Mouse (Mus musculus) limb, embryonic 13.5 days (tissue): Measurements from ENCODE around the gene Tubb3. TPM values are rescaled to one million over a fixed set of nuclear protein-coding genes. Genes with fewer than 3 reads are reported as not detected.
A peak's percentile ranks its signal among the peaks of the same experiment; 100 is the strongest.

ENCODE experiments used
- ATAC-seq: fragments of 200-750 bp; cut with Nextera tagmentation; 2 replicates; pipeline ENCODE4 v1.8.0; 2017; ENCODE audit warnings: low read depth, moderate number of reproducible peaks, moderate TSS enrichment; ENCODE audit not compliant: low FRiP score
- H3K27ac ChIP-seq: fragments of 300-500 bp; sonication (generic); 2 replicates; pipeline ENCODE4 v1.5.1; 2015; ENCODE audit warnings: inconsistent platforms, mild to moderate bottlenecking, moderate library complexity
- H3K27me3 ChIP-seq: fragments of 300-500 bp; sonication (generic); 2 replicates; pipeline ENCODE4 v1.6.1; 2015; ENCODE audit warnings: mild to moderate bottlenecking, inconsistent platforms
- H3K36me3 ChIP-seq: fragments of 300-500 bp; sonication (generic); 2 replicates; pipeline ENCODE4 v1.6.1; 2015; ENCODE audit warnings: inconsistent platforms, mild to moderate bottlenecking, moderate library complexity
- H3K4me1 ChIP-seq: fragments of 300-500 bp; sonication (generic); 2 replicates; pipeline ENCODE4 v1.6.1; 2015; ENCODE audit warnings: inconsistent platforms
- H3K4me2 ChIP-seq: fragments of 300-500 bp; sonication (generic); replicated peaks from 2 replicates; pipeline ENCODE4 v1.6.1; 2015; ENCODE audit warnings: inconsistent platforms, mild to moderate bottlenecking, moderate library complexity
- H3K4me3 ChIP-seq: fragments of 300-500 bp; sonication (generic); 2 replicates; pipeline ENCODE4 v1.5.1; 2015; ENCODE audit warnings: moderate library complexity, mild to moderate bottlenecking, inconsistent platforms
- H3K9ac ChIP-seq: fragments of 300-500 bp; sonication (generic); 2 replicates; pipeline ENCODE4 v1.6.1; 2015; ENCODE audit warnings: mild to moderate bottlenecking, inconsistent platforms
- H3K9me3 ChIP-seq: fragments of 300-500 bp; sonication (generic); 2 replicates; pipeline ENCODE4 v1.6.1; 2016; ENCODE audit warnings: inconsistent platforms
- WGBS: fragments of 180-500 bp; shearing (Covaris S2); methylation state at CpG from one replicate; pipeline ENCODE4 v1.1.7; 2015; 5-methylcytosine and 5-hydroxymethylcytosine counted together
- polyA plus RNA-seq: library from polyadenylated mRNA; unstranded; fragments of >200 nt; fragmentation: Nextera tagmentation; extraction: Ambion mirVana; gene quantifications from 2 replicates; pipeline ENCODE4 v1.2.1, GENCODE M21; 2015

Gene Tubb3
- polyA plus RNA-seq, 1 experiment from 2014 or later, result 6.9 TPM

- no peak overlapping the region for H3K4me3 ChIP-seq
- 93% methylated on average over 9 of the region's 9 CpGs for WGBS
- ATAC-seq, result no peak
- no peak overlapping the region for H3K9ac ChIP-seq
- peaks cover 63% of the 10 kb centered on the region for H3K36me3 ChIP-seq
- H3K4me1 ChIP-seq, result no peaks in the 10 kb centered on the region
- no peaks in the 10 kb centered on the region for H3K9me3 ChIP-seq
- no peak overlapping the region for H3K4me2 ChIP-seq
- H3K27me3 ChIP-seq, result 0 out of 2 replicates have a peak, but pooled peaks cover under 1% of the 10 kb centered on the region
- H3K27ac ChIP-seq, result no peak overlapping the region
Measured at GRCm38 (mm10) chr8:123401936-123402335, 9.3 kb upstream of the Tubb3 start.

GRCm38 (mm10) chr8:123402730-123403326 lies 8.4 kb upstream of the Tubb3 start:
- Histone ChIP-seq H3K27ac (no peak overlapping the region), H3K4me1 (no peaks in the 10 kb centered on the region), H3K4me3 (no peak overlapping the region), H3K9ac (no peak overlapping the region), H3K4me2 (no peak overlapping the region), H3K36me3 (peaks cover 54% of the 10 kb centered on the region), H3K27me3 (peaks cover 10% of the 10 kb centered on the region; the same call in 1 of the 2 replicates), H3K9me3 (no peaks in the 10 kb centered on the region)
- 90% methylated on average over 9 of the region's 9 CpGs for WGBS
- ATAC-seq, result no peak

GRCm38 (mm10) chr8:123404521-123404920 lies 6.7 kb upstream of the Tubb3 start:
- no peak overlapping the region for H3K27ac ChIP-seq
- no peaks in the 10 kb centered on the region for H3K4me1 ChIP-seq
- ATAC-seq, result no peak
- H3K9ac ChIP-seq, result no peak overlapping the region; the same call in 1 of the 2 replicates
- peaks cover 25% of the 10 kb centered on the region for H3K27me3 ChIP-seq
- no peak overlapping the region for H3K4me3 ChIP-seq
- no peak overlapping the region for H3K4me2 ChIP-seq
- peaks cover 38% of the 10 kb centered on the region for H3K36me3 ChIP-seq
- WGBS, result 39% methylated on average over 8 of the region's 8 CpGs
- H3K9me3 ChIP-seq, result no peaks in the 10 kb centered on the region

GRCm38 (mm10) chr8:123406786-123407185 lies 4.4 kb upstream of the Tubb3 start, which contains the start of gene Mc1r:
TSS of gene Mc1r (plus strand) at chr8:123407107.
- peaks cover 48% of the 10 kb centered on the region for H3K27me3 ChIP-seq
- H3K9ac ChIP-seq, result no peak within 1 kb of the TSS
- 13% methylated on average over 4 of the region's 4 CpGs for WGBS
- no peaks in the 10 kb centered on the region for H3K9me3 ChIP-seq
- H3K27ac ChIP-seq, result no peak within 1 kb of the TSS
- peaks cover 12% of the 10 kb centered on the region for H3K4me1 ChIP-seq
- no peak for ATAC-seq
- H3K36me3 ChIP-seq, result peaks cover 17% of the 10 kb centered on the region
- 0 out of 2 replicates have a peak within 1 kb of the TSS, but pooled peaks have one; percentile 0 for H3K4me2 ChIP-seq
- H3K4me3 ChIP-seq, result no peak within 1 kb of the TSS

GRCm38 (mm10) chr8:123407612-123408011 lies 3.6 kb upstream of the Tubb3 start:
- H3K4me2 ChIP-seq, result no peak overlapping the region
- H3K9ac ChIP-seq, result no peak overlapping the region
- peaks cover 21% of the 10 kb centered on the region for H3K4me1 ChIP-seq
- peaks cover 8% of the 10 kb centered on the region for H3K36me3 ChIP-seq
- H3K9me3 ChIP-seq, result no peaks in the 10 kb centered on the region
- H3K4me3 ChIP-seq, result no peak overlapping the region
- H3K27me3 ChIP-seq, result peaks cover 56% of the 10 kb centered on the region
- no peak for ATAC-seq
- no peak overlapping the region for H3K27ac ChIP-seq
- 88% methylated on average over 13 of the region's 13 CpGs for WGBS

GRCm38 (mm10) chr8:123408586-123409544 lies 2.4 kb upstream of the Tubb3 start:
- H3K27ac ChIP-seq, result no peak overlapping the region
- no peak overlapping the region for H3K4me2 ChIP-seq
- WGBS, result 73% methylated on average over 9 of the region's 9 CpGs
- ATAC-seq, result no peak
- H3K4me3 ChIP-seq, result no peak overlapping the region
- no peak overlapping the region for H3K9ac ChIP-seq
- peaks cover 68% of the 10 kb centered on the region for H3K27me3 ChIP-seq
- no peaks in the 10 kb centered on the region for H3K9me3 ChIP-seq
- H3K36me3 ChIP-seq, result no peaks in the 10 kb centered on the region
- H3K4me1 ChIP-seq, result peaks cover 21% of the 10 kb centered on the region

- H3K36me3 ChIP-seq, result no peaks in the 10 kb centered on the region
- no peak overlapping the region for H3K4me2 ChIP-seq
- ATAC-seq, result no peak
- WGBS, result 70% methylated on average over 8 of the region's 8 CpGs
- no peak overlapping the region for H3K27ac ChIP-seq
- H3K27me3 ChIP-seq, result peaks cover 73% of the 10 kb centered on the region
- no peaks in the 10 kb centered on the region for H3K9me3 ChIP-seq
- H3K4me3 ChIP-seq, result no peak overlapping the region
- H3K9ac ChIP-seq, result no peak overlapping the region
- peaks cover 21% of the 10 kb centered on the region for H3K4me1 ChIP-seq
Measured at GRCm38 (mm10) chr8:123410049-123410587, 1.1 kb upstream of the Tubb3 start.

- WGBS, result 9% methylated on average over 11 of the region's 11 CpGs
- Histone ChIP-seq H3K4me3 (peak overlapping the region; percentile 42), H3K9ac (0 out of 2 replicates have a peak overlapping the region, but pooled peaks have one; percentile 26), H3K4me2 (peak overlapping the region; percentile 68), H3K36me3 (no peaks in the 10 kb centered on the region), H3K27ac (no peak overlapping the region), H3K4me1 (peaks cover 21% of the 10 kb centered on the region), H3K27me3 (peaks cover 73% of the 10 kb centered on the region), H3K9me3 (no peaks in the 10 kb centered on the region)
- no peak for ATAC-seq
Measured at GRCm38 (mm10) chr8:123410788-123411187, 436 bp upstream of the Tubb3 start.

- Histone ChIP-seq H3K27me3 (peaks cover 73% of the 10 kb centered on the region), H3K36me3 (no peaks in the 10 kb centered on the region), H3K9me3 (no peaks in the 10 kb centered on the region), H3K4me2 (peak overlapping the region; percentile 68), H3K4me3 (peak overlapping the region; percentile 42), H3K9ac (peak overlapping the region; percentile 26; the same call in 1 of the 2 replicates), H3K27ac (no peak overlapping the region), H3K4me1 (peaks cover 21% of the 10 kb centered on the region)
- 9% methylated on average over 16 of the region's 16 CpGs for WGBS
- ATAC-seq, result no peak
Measured at GRCm38 (mm10) chr8:123411781-123412327, 630 bp downstream of the Tubb3 start.

GRCm38 (mm10) chr8:123412560-123413170 lies 1.4 kb downstream of the Tubb3 start:
- ATAC-seq, result peak; percentile 37; the same call in 1 of the 2 replicates
- peak overlapping the region; percentile 68 for H3K4me2 ChIP-seq
- WGBS, result 3% methylated on average over 12 of the region's 12 CpGs

GRCm38 (mm10) chr8:123414255-123414654 lies 3.0 kb downstream of the Tubb3 start:
- Histone ChIP-seq H3K27ac (no peak overlapping the region), H3K27me3 (peaks cover 50% of the 10 kb centered on the region), H3K9ac (no peak overlapping the region), H3K4me2 (no peak overlapping the region), H3K36me3 (no peaks in the 10 kb centered on the region), H3K4me3 (no peak overlapping the region), H3K9me3 (no peaks in the 10 kb centered on the region), H3K4me1 (peaks cover 21% of the 10 kb centered on the region)
- no peak for ATAC-seq
- 6% methylated on average over 9 of the region's 9 CpGs for WGBS

More at GRCm38 (mm10) chr8:123412560-123413170, 1.4 kb downstream of the Tubb3 start:
- Histone ChIP-seq H3K27me3 (peaks cover 65% of the 10 kb centered on the region), H3K9me3 (no peaks in the 10 kb centered on the region), H3K4me1 (peaks cover 21% of the 10 kb centered on the region), H3K9ac (no peak overlapping the region), H3K36me3 (no peaks in the 10 kb centered on the region), H3K4me3 (no peak overlapping the region), H3K27ac (no peak overlapping the region)
